22 mouse cellular contexts compared by ENCODE assay signal in the genomic region with DNA sequence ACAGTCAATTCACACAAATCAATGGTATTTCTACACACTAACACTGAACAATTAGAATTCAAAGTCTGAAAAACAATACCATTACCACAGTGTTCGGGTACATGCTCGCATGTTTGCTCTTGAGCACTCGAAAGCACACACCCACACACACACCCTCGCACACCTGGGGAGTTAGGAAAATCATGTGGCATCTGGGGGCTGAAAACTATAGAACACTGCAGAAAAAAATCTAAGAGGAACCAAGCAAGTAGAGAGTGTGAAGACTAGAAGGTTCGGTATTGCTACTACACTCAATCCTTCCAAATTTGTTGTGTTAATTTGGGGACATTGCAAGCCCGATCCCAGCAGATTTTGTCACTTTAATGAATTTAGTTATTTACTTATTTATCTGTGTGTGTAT.
DNase-seq lines count a peak whose midpoint lies in the region; TF ChIP-seq lines count a peak whose summit lies in the region.
"Had no signal": no experiment of that assay in that cellular context is flagged by ENCODE, and none has a peak within 500 bp of the region (broad histone marks: within the 10 kb centered on the region; RNA-seq: fewer than 3 reads in every experiment).

No protein-coding gene starts in this region.

- H3K4me1 ChIP-seq in CH12.LX (ENCODE audit: control insufficient read depth in 1 of 2, insufficient read depth in 2 of 2), result peaks cover 4 to 16% of the 10 kb centered on the region in 2 experiments; a peak in 3 of 4 replicates

- H3K36me3 ChIP-seq in CH12.LX (replicated peaks in 1 of 2; ENCODE audit: control insufficient read depth in 1 of 2, insufficient read depth in 1 of 2, low read length in 1 of 2), result no peaks in the 10 kb centered on the region
- no peaks in the 10 kb centered on the region for H3K36me3 ChIP-seq in splenic B cell, adult 2 months (ENCODE audit: control insufficient read depth, insufficient read depth, low read length, poor library complexity, severe bottlenecking)
- H3K36me3 ChIP-seq: embryonic facial prominence, embryonic 13.5 days; embryonic facial prominence, embryonic 15.5 days; forebrain, embryonic 10.5 days; forebrain, embryonic 12.5 days had no signal

- dilution Hi-C loops in CH12.LX (cut with MboI; ENCODE audit: extremely low pct_ligation_motif_present, extremely low pct_unique_long_range_greater_than_20kb, low sequenced_read_pairs), result no loop called here

- no peak for TF ChIP-seq CTCF in CH12.LX (conservative IDR thresholded peaks at IDR 0.05 in 1 of 2, IDR thresholded peaks at IDR 0.05 in 1 of 2; ENCODE audit: low read depth in 2 of 2, low read length in 2 of 2)

- H3K9me3 ChIP-seq in CH12.LX (replicated peaks; ENCODE audit: low read length), result no peaks in the 10 kb centered on the region
- H3K9me3 ChIP-seq: embryonic facial prominence, embryonic 13.5 days; embryonic facial prominence, embryonic 15.5 days; forebrain, embryonic 10.5 days; forebrain, embryonic 12.5 days had no signal

- H3K4me2 ChIP-seq in CH12.LX (ENCODE audit: insufficient read depth, low read depth, poor library complexity, severe bottlenecking), result no peak overlapping the region
- H3K4me2 ChIP-seq: embryonic facial prominence, embryonic 13.5 days; embryonic facial prominence, embryonic 15.5 days; forebrain, embryonic 12.5 days had no signal

- in situ Hi-C loops in CH12.LX (cut with MboI; ENCODE audit: low pct_ligation_motif_present, low pct_unique_long_range_greater_than_20kb, low sequenced_read_pairs), result loop anchor here (10.0 kb wide), 1 partner anchor 58 kb away; no protein-coding TSS in a partner anchor

- TF ChIP-seq EP300 in CH12.LX (IDR thresholded peaks at IDR 0.05; ENCODE audit: low read length), result peak; percentile 76

- DNase-seq in spleen, postnatal 36 days (ENCODE audit: low spot score in 2 of 2), result peak; percentile 22 to 39
- DNase-seq in spleen, postnatal 14 days (ENCODE audit: low spot score in 2 of 2), result no peak
- peak; percentile 35 for DNase-seq in A20 (ENCODE audit: low read depth, low spot score)
- DNase-seq in CH12.LX (ENCODE audit: extremely low read depth), result peak; percentile 41
- peak; percentile 35 for DNase-seq in splenic B cell, adult 2 months (ENCODE audit: low read depth, low spot score)
- DNase-seq in kidney, postnatal 14 days, result no peak
- DNase-seq in cerebellum, adult 9-10 months, result no peak
- DNase-seq: adrenal gland, adult 2 months; adrenal gland, postnatal 10 days; adrenal gland, postnatal 25 days; B cell, adult 2 months; cerebellum, adult 11-12 months; cerebellum, adult 2 months; cerebellum, adult 9-11 months; cerebellum, postnatal 14 days; cerebellum, postnatal 36 days; embryo, embryonic 11 days had no signal

- TF ChIP-seq RAD21 in CH12.LX (IDR thresholded peaks at IDR 0.05; ENCODE audit: low read depth, low read length), result no peak; the same call in 1 of the 2 replicates

- no peak overlapping the region for H3K27ac ChIP-seq in CH12.LX (ENCODE audit: insufficient read depth, low read depth)
- H3K27ac ChIP-seq: embryonic facial prominence, embryonic 13.5 days; embryonic facial prominence, embryonic 15.5 days; forebrain, embryonic 10.5 days; forebrain, embryonic 12.5 days had no signal

- no peak overlapping the region for H3K9ac ChIP-seq in CH12.LX (ENCODE audit: insufficient read depth, low read depth)
- H3K9ac ChIP-seq: embryonic facial prominence, embryonic 13.5 days; embryonic facial prominence, embryonic 15.5 days; forebrain, embryonic 12.5 days had no signal

- no peak overlapping the region for H3K4me3 ChIP-seq in CH12.LX (replicated peaks in 1 of 3; ENCODE audit: low read depth in 2 of 3, low read length in 2 of 3, poor library complexity in 1 of 3)
- H3K4me3 ChIP-seq: embryonic facial prominence, embryonic 13.5 days; embryonic facial prominence, embryonic 15.5 days; erythroblast, embryonic 14.5 days; forebrain, embryonic 10.5 days; forebrain, embryonic 12.5 days had no signal

- H3K27me3 ChIP-seq in CH12.LX (replicated peaks), result no peaks in the 10 kb centered on the region
- H3K27me3 ChIP-seq in splenic B cell, adult 2 months (ENCODE audit: control insufficient read depth, insufficient read depth, low read length, poor library complexity, severe bottlenecking), result no peaks in the 10 kb centered on the region
- H3K27me3 ChIP-seq: embryonic facial prominence, embryonic 13.5 days; embryonic facial prominence, embryonic 15.5 days; forebrain, embryonic 12.5 days had no signal

- no peak for TF ChIP-seq POLR2A in CH12.LX (IDR thresholded peaks at IDR 0.05; ENCODE audit: low read depth, low read length)

- no peaks in the 10 kb centered on the region for H3K79me2 ChIP-seq in CH12.LX (replicated peaks; ENCODE audit: control insufficient read depth, extremely low read depth, insufficient read depth, poor library complexity, severe bottlenecking)

TF ChIP-seq in CH12.LX, 34 proteins besides CTCF, POLR2A, EP300 and RAD21:
- TF ChIP-seq MXI1 (IDR thresholded peaks at IDR 0.05; ENCODE audit: low read depth, low read length) (no peak), JUN (IDR thresholded peaks at IDR 0.05; ENCODE audit: insufficient read depth, low read depth, low read length) (no peak), BHLHE40 (IDR thresholded peaks at IDR 0.05; ENCODE audit: low read depth, low read length) (peak; percentile 40), MAZ (IDR thresholded peaks at IDR 0.05; ENCODE audit: low read depth, low read length) (no peak), JUND (conservative IDR thresholded peaks at IDR 0.05; ENCODE audit: low read depth, low read length) (peak; percentile 49; the same call in 1 of the 2 replicates), SMC3 (IDR thresholded peaks at IDR 0.05; ENCODE audit: low read depth, low read length) (no peak), PAX5 (IDR thresholded peaks at IDR 0.05; ENCODE audit: low read length) (no peak), IRF4 (IDR thresholded peaks at IDR 0.05; ENCODE audit: low read depth, low read length) (0 out of 2 replicates have a peak, but pooled peaks have one; percentile 15), USF1 (IDR thresholded peaks at IDR 0.05; ENCODE audit: low read depth, low read length) (no peak), ZKSCAN1 (IDR thresholded peaks at IDR 0.05; ENCODE audit: borderline replicate concordance, low read depth, low read length) (no peak), MEF2A (IDR thresholded peaks at IDR 0.05; ENCODE audit: borderline replicate concordance, low read depth, low read length) (no peak), RCOR1 (conservative IDR thresholded peaks at IDR 0.05; ENCODE audit: low read depth, low read length) (no peak), POLR2AphosphoS2 (IDR thresholded peaks at IDR 0.05; ENCODE audit: low read depth, low read length) (no peak), ETS1 (conservative IDR thresholded peaks at IDR 0.05; ENCODE audit: low read depth, low read length) (no peak), ZNF384 (IDR thresholded peaks at IDR 0.05; ENCODE audit: low read depth, low read length) (peak; percentile 72), NELFE (IDR thresholded peaks at IDR 0.05; ENCODE audit: low read depth, low read length) (no peak), ELF1 (IDR thresholded peaks at IDR 0.05; ENCODE audit: low read depth, low read length) (no peak), MAX (IDR thresholded peaks at IDR 0.05; ENCODE audit: low read length) (0 out of 2 replicates have a peak, but pooled peaks have one; percentile 35), MYC (IDR thresholded peaks at IDR 0.05; ENCODE audit: low read depth, low read length) (no peak), TCF12 (IDR thresholded peaks at IDR 0.05; ENCODE audit: low read depth, low read length) (peak; percentile 34; the same call in 1 of the 2 replicates), SIN3A (IDR thresholded peaks at IDR 0.05; ENCODE audit: low read length) (peak; percentile 44; the same call in 1 of the 2 replicates), ZC3H11A (IDR thresholded peaks at IDR 0.05; ENCODE audit: low read depth, low read length) (no peak), MAFK (IDR thresholded peaks at IDR 0.05; ENCODE audit: insufficient replicate concordance, low read length) (no peak)

Comparison
In these comparisons a context has a peak if more than half of its experiments do, and no peak if none do; other contexts are left out.
1. DNase-seq: peak in spleen, postnatal 36 days (2 of 2), A20 (single experiment), CH12.LX (single experiment) and splenic B cell, adult 2 months (single experiment); none in spleen, postnatal 14 days (0 of 2), kidney, postnatal 14 days (single experiment) and cerebellum, adult 9-10 months (single experiment).